Mouse (Mus musculus) left cerebral cortex, postnatal 4 days (tissue): Measurements from ENCODE around the gene Rspry1. TPM values are rescaled to one million over a fixed set of nuclear protein-coding genes. Genes with fewer than 3 reads are reported as not detected.

Experiments
- DNase-seq: peaks from one replicate; pipeline ENCODE4 v3.0.0-alpha.2; 2022
- intact Hi-C: fragments of 180-260 bp; cut with DNase I; formaldehyde crosslinking; loops from one replicate; pipeline ENCODE4 v1.15.1; 2025
- total RNA-seq, 2 experiments: library from RNA; stranded (reverse); gene quantifications; 2 replicates each; pipeline ENCODE4 v1.2.3; 2021

The Rspry1 gene
- total RNA-seq, 2 experiments from 2014 or later = 42.9 to 47.7 TPM

GRCm38 (mm10) chr8:94680414-94680813 lies 78.7 kb downstream of the Rspry1 start:
- no peak for DNase-seq

GRCm38 (mm10) chr8:94682732-94683524 lies 81.2 kb downstream of the Rspry1 start:
- no peak for DNase-seq
- intact Hi-C loops = no loop called here

More at GRCm38 (mm10) chr8:94680414-94680813, 78.7 kb downstream of the Rspry1 start:
- intact Hi-C loops = no loop called here

- intact Hi-C loops = no loop called here
- DNase-seq = no peak
Measured at GRCm38 (mm10) chr8:94684287-94684686, 82.5 kb downstream of the Rspry1 start.

DNA sequence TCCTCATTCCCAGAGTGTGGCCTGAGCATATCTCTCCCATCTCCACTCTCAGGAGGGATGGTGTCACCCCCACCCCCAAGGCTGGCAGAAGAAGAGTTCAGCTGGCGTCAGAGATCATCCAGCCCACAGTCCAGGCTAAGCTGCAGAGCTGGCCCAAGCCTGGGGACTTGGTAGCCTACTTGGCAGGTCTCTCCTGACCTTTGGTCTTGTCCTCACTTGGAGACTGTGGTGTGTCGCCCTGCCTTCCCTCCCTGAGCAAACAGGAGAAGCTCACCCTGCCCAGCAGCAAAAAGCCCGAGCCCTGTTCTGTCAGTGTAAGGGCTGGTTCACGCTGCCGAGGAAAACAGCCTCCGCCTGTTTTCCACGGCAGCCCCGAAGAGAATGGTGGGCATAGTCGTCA lies 84.2 kb downstream of the Rspry1 start:
- intact Hi-C loops = no loop called here
- no peak for DNase-seq

- intact Hi-C loops = no loop called here
- no peak for DNase-seq
Measured at GRCm38 (mm10) chr8:94694701-94695100, 93.0 kb downstream of the Rspry1 start.

GRCm38 (mm10) chr8:94695341-94695993 lies 93.7 kb downstream of the Rspry1 start:
- no peak for DNase-seq
- intact Hi-C loops = no loop called here

DNA sequence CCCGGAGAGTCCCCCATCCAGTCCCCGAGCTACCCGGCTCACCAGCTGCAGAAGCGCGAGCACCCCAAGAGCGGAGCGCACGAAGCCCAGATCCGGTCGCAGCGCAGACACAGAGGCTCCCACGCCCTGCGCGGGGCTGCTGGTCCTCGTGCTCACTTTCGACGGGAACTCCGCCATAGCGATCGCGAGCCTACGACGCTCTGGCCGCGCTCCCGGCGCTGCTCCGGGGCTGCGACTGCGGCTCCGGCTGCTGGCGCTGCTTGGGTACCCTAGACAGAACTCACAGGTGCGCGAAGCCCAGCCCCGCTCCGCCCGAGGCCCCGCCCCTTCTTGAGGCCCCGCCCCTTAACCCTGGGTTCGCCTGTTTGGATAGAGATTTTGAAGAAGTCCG lies 94.3 kb downstream of the Rspry1 start, which contains the start of gene Pllp:
Gene Pllp, minus strand, starts transcription at position 285 of the 391 bp plus-strand sequence.
- peak; percentile 42 for DNase-seq
- intact Hi-C loops = no loop called here

DNA sequence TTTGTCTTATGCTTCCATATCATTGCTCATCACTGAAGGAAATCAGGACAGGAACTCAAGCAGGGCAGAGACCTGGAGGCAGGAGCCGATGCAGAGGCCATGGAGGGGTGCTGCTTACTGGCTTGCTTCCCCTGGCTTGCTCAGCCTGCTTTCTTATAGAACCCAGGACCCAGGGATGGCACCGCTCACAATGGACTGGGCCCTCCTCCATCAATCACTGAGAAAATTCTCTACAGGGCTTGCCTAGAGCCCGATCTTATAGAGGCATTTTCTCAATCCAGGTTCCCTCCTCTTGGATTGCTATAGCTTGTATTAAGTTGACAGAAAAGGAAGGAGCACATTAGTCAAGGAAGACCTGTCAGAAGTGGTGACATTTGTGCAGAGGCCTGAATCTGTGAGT lies 94.8 kb downstream of the Rspry1 start:
- intact Hi-C loops = no loop called here
- no peak for DNase-seq

DNA sequence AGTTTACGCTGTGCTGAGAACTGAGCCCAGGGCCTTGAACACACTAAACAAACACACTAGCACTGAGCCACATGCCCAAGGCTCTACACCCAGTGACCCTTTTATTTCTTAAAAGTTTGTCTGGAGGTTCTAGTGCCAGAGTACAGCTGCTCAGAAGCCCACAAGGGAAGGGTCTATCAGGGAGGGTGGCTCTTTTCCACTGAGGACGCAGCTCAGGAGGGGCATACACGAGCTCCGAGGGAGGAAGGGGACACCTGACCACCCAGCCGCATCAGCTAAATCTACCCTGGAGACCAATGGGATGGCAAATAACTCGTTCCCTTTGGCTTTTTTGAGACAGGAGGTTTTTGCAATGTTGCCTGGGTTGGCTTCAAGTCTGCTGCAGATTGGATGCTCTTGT lies 96.2 kb downstream of the Rspry1 start:
- intact Hi-C loops = no loop called here
- no peak for DNase-seq

- DNase-seq = no peak
- intact Hi-C loops = no loop called here
Measured at GRCm38 (mm10) chr8:94699366-94699765, 97.6 kb downstream of the Rspry1 start.

- DNase-seq = no peak
- intact Hi-C loops = loop anchor here (5.0 kb wide), 1 partner anchor 168 kb away; the partner anchor contains the start of gene Cpne2
Measured at GRCm38 (mm10) chr8:94700421-94700935, 98.7 kb downstream of the Rspry1 start.

- intact Hi-C loops = loop anchor here (5.0 kb wide), 1 partner anchor 170 kb away; the partner anchor contains the start of gene Cpne2
- no peak for DNase-seq
Measured at GRCm38 (mm10) chr8:94702156-94702555, 100.4 kb downstream of the Rspry1 start.

GRCm38 (mm10) chr8:94702844-94703813 lies 101.4 kb downstream of the Rspry1 start:
- peak; percentile 85 for DNase-seq
- intact Hi-C loops = loop anchor here (5.0 kb wide), 1 partner anchor 171 kb away; the partner anchor contains the start of gene Cpne2

GRCm38 (mm10) chr8:94703972-94704668 lies 102.4 kb downstream of the Rspry1 start:
- intact Hi-C loops = loop anchor here (2.0 to 5.0 kb wide), 3 partner anchors 69 to 172 kb away; partner anchors contain the start of genes Cpne2 and Cx3cl1
- DNase-seq = peak; percentile 96

DNA sequence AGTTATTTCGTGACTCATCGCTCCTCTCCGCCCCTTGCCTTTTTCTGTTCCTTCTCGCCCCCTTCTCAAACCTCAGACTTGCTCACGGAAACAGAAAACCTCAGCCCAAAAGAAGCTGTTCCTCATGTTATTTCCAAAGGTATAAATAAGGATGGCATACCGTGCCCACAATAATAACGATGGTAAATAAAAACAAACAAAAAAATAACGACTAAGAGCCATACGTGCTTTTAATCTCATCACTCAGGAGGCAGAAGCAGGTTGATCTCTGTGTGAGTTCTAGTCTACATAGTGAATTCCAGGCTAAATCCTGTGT lies 102.9 kb downstream of the Rspry1 start:
- intact Hi-C loops = loop anchor here (2.0 to 5.0 kb wide), 3 partner anchors 68 to 172 kb away; partner anchors contain the start of genes Cpne2 and Cx3cl1
- no peak for DNase-seq

GRCm38 (mm10) chr8:94705581-94706245 lies 104.0 kb downstream of the Rspry1 start:
- intact Hi-C loops = loop anchor here (2.0 kb wide), 2 partner anchors 67 to 107 kb away; partner anchors contain the start of gene Cx3cl1
- no peak for DNase-seq

DNA sequence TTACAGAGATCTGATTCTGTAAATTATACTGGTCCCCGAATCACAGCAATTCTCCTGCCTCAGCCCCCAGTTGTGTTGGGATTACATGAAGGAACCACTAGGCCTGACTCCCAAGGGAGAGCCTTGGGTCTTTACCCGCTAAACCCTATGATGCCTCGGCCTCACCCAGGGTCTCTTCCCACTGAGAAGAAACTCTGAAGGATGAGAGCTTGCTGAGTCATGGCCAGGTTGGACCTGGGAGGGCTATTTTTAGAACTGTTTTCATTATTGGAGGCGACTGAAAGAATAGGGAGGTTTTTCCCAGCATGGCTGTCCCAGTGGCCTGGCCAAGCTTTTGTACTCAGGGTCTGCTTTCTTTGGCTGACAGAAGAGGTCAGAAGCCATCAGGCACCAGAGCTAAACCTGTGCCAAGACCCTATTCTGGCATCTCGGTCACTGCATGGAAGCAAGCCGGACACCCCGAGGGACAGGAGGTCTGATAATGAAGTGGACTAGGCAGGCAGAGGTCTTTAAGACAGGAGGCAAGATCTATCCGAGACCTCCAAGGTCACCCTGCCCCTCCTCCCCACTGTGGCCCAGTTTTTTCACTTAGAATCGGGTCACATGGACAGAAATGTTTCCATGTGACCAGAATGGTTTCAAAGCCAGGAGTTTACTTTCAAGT lies 105.1 kb downstream of the Rspry1 start:
- DNase-seq = no peak

More for the DNA sequence above, 105.1 kb downstream of the Rspry1 start:
- intact Hi-C loops = no loop called here
